Mouse (Mus musculus): ENCODE data around the gene Stat6. TPM values are rescaled to one million over a fixed set of nuclear protein-coding genes. Genes with fewer than 3 reads are reported as not detected.

Gene Stat6
- polyA plus RNA-seq, 1 experiment, result 60.1 TPM

GRCm38 (mm10) chr10:127618173-127618572 is 24.6 kb upstream of the Stat6 start:
- WGBS, result 47% methylated on average over 6 of the region's 6 CpGs
- H3K4me3 ChIP-seq (replicated peaks; ENCODE audit: control insufficient read depth, low read depth, low read length), result no peak overlapping the region
- TF ChIP-seq CTCF (IDR thresholded peaks at IDR 0.05; ENCODE audit: control insufficient read depth, insufficient read depth, low read length) (no peak), POLR2A (IDR thresholded peaks at IDR 0.05; ENCODE audit: borderline replicate concordance, control insufficient read depth, low read depth, low read length) (no peak)
- H3K4me1 ChIP-seq (ENCODE audit: control insufficient read depth, insufficient read depth, low read length), result no peaks in the 10 kb centered on the region
- no peak overlapping the region for H3K27ac ChIP-seq (ENCODE audit: control insufficient read depth, insufficient read depth, low read depth, low read length, poor library complexity)

DNA sequence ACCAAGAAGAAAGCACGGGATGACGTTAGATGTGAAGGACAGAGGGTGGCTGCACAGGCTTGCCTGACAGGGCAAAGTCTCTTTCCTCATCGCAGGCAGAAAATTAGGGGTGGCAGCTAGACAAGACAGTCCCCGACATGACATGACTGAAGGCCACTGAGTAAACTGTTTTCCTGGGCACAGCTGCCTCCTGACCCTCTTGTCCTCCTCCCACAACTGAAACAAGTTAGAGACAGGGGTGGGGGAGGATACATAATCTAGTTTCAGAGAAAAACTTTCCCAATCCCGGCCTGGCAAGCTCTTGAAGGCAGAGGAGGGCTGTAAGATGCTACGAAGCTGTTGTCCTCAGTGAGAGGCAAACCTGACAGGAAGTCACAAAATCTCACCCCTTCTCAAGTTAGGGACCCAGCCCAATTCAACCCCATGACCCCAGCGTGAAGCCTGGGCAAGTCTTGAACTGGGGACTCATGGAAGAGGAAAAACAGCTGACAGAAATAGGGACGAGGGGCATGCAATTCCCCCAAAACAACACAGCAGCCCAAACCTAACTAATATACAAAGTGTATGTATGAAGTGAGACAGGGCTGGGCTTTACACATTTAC is 23.6 kb upstream of the Stat6 start:
- Histone ChIP-seq H3K27ac (ENCODE audit: control insufficient read depth, insufficient read depth, low read depth, low read length, poor library complexity) (no peak overlapping the region), H3K4me3 (replicated peaks; ENCODE audit: control insufficient read depth, low read depth, low read length) (no peak overlapping the region), H3K4me1 (ENCODE audit: control insufficient read depth, insufficient read depth, low read length) (no peaks in the 10 kb centered on the region)
- WGBS, result 74% methylated on average over 8 of the region's 8 CpGs
- TF ChIP-seq POLR2A (IDR thresholded peaks at IDR 0.05; ENCODE audit: borderline replicate concordance, control insufficient read depth, low read depth, low read length) (no peak), CTCF (IDR thresholded peaks at IDR 0.05; ENCODE audit: control insufficient read depth, insufficient read depth, low read length) (no peak)

- TF ChIP-seq POLR2A (IDR thresholded peaks at IDR 0.05; ENCODE audit: borderline replicate concordance, control insufficient read depth, low read depth, low read length) (no peak), CTCF (IDR thresholded peaks at IDR 0.05; ENCODE audit: control insufficient read depth, insufficient read depth, low read length) (no peak)
Observed at GRCm38 (mm10) chr10:127619941-127620405, 22.8 kb upstream of the Stat6 start.

GRCm38 (mm10) chr10:127620406-127621190 is 22.2 kb upstream of the Stat6 start, which contains the start of gene Lrp1:
TSS of gene Lrp1 (minus strand) at chr10:127621148.
- 15% methylated on average over 26 of the region's 32 CpGs for WGBS
- H3K4me3 ChIP-seq (replicated peaks; ENCODE audit: control insufficient read depth, low read depth, low read length), result peak within 1 kb of the TSS; percentile 64
- TF ChIP-seq POLR2A (IDR thresholded peaks at IDR 0.05; ENCODE audit: borderline replicate concordance, control insufficient read depth, low read depth, low read length), result no peak
- no peak for TF ChIP-seq CTCF (IDR thresholded peaks at IDR 0.05; ENCODE audit: control insufficient read depth, insufficient read depth, low read length)
- H3K4me1 ChIP-seq (ENCODE audit: control insufficient read depth, insufficient read depth, low read length), result no peaks in the 10 kb centered on the region
- peak within 1 kb of the TSS; percentile 71 for H3K27ac ChIP-seq (ENCODE audit: control insufficient read depth, insufficient read depth, low read depth, low read length, poor library complexity)

More at GRCm38 (mm10) chr10:127619941-127620405, 22.8 kb upstream of the Stat6 start:
- WGBS, result 77% methylated on average over 12 of the region's 12 CpGs
- no peaks in the 10 kb centered on the region for H3K4me1 ChIP-seq (ENCODE audit: control insufficient read depth, insufficient read depth, low read length)
- peak overlapping the region; percentile 10; the same call in 1 of the 2 replicates for H3K27ac ChIP-seq (ENCODE audit: control insufficient read depth, insufficient read depth, low read depth, low read length, poor library complexity)
- no peak overlapping the region for H3K4me3 ChIP-seq (replicated peaks; ENCODE audit: control insufficient read depth, low read depth, low read length)

- Histone ChIP-seq H3K4me1 (ENCODE audit: control insufficient read depth, insufficient read depth, low read length) (no peaks in the 10 kb centered on the region), H3K4me3 (replicated peaks; ENCODE audit: control insufficient read depth, low read depth, low read length) (peak overlapping the region; percentile 64), H3K27ac (ENCODE audit: control insufficient read depth, insufficient read depth, low read depth, low read length, poor library complexity) (peak overlapping the region; percentile 71)
- no peak for TF ChIP-seq POLR2A (IDR thresholded peaks at IDR 0.05; ENCODE audit: borderline replicate concordance, control insufficient read depth, low read depth, low read length)
- no peak for TF ChIP-seq CTCF (IDR thresholded peaks at IDR 0.05; ENCODE audit: control insufficient read depth, insufficient read depth, low read length)
- under 1% methylated on average over 37 of the region's 39 CpGs for WGBS
Observed at GRCm38 (mm10) chr10:127621191-127622056, 21.4 kb upstream of the Stat6 start.

- WGBS, result 2% methylated on average over 13 of the region's 13 CpGs
- TF ChIP-seq POLR2A (IDR thresholded peaks at IDR 0.05; ENCODE audit: borderline replicate concordance, control insufficient read depth, low read depth, low read length), result no peak
- peak; percentile 60 for TF ChIP-seq CTCF (IDR thresholded peaks at IDR 0.05; ENCODE audit: control insufficient read depth, insufficient read depth, low read length)
- no peaks in the 10 kb centered on the region for H3K4me1 ChIP-seq (ENCODE audit: control insufficient read depth, insufficient read depth, low read length)
- peak overlapping the region; percentile 71 for H3K27ac ChIP-seq (ENCODE audit: control insufficient read depth, insufficient read depth, low read depth, low read length, poor library complexity)
- H3K4me3 ChIP-seq (replicated peaks; ENCODE audit: control insufficient read depth, low read depth, low read length), result peak overlapping the region; percentile 64
Observed at GRCm38 (mm10) chr10:127622057-127622392, 20.8 kb upstream of the Stat6 start.

DNA sequence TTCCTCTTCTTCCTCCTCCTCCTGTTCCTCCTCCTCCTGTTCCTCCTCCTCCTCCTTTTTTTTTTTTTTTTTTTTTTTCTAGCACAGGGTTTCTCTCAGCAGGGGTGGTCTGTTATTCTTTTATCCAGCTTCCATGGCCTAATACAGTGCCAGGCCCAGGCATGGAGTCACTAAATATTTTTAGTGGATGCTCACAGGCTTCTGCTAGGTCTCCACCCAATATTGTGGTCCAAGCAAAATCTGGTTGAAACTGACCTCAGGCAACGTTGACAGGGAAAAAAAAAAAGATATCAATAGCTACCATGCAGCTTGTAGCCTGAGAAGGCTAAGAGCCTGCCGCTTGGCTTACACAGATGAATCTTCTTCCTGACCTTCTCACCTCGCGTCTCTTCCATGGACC is 20.1 kb upstream of the Stat6 start:
- Histone ChIP-seq H3K4me3 (replicated peaks; ENCODE audit: control insufficient read depth, low read depth, low read length) (no peak overlapping the region), H3K4me1 (ENCODE audit: control insufficient read depth, insufficient read depth, low read length) (no peaks in the 10 kb centered on the region), H3K27ac (ENCODE audit: control insufficient read depth, insufficient read depth, low read depth, low read length, poor library complexity) (no peak overlapping the region)
- TF ChIP-seq POLR2A (IDR thresholded peaks at IDR 0.05; ENCODE audit: borderline replicate concordance, control insufficient read depth, low read depth, low read length) (no peak), CTCF (IDR thresholded peaks at IDR 0.05; ENCODE audit: control insufficient read depth, insufficient read depth, low read length) (no peak)
- 71% methylated on average over 4 of the region's 4 CpGs for WGBS
